Mouse (Mus musculus) limb, embryonic 14.5 days (tissue): Measurements from ENCODE around the gene St6galnac6. TPM values are rescaled to one million over a fixed set of nuclear protein-coding genes. Genes with fewer than 3 reads are reported as not detected.

Source experiments
- ATAC-seq: fragments of 200-750 bp; cut with Nextera tagmentation; 2 replicates; pipeline ENCODE4 v1.8.0; 2017; ENCODE audit warnings: low read depth, moderate number of reproducible peaks, moderate TSS enrichment; ENCODE audit not compliant: low FRiP score
- DNase-seq: peaks from one replicate; pipeline ENCODE4 v3.0.0-alpha.2; 2015; ENCODE audit warnings: low spot score
- H3K27ac ChIP-seq: fragments of 300-500 bp; sonication (generic); replicated peaks from 2 replicates; pipeline ENCODE4 v1.5.1; 2014; ENCODE audit warnings: low read depth, mild to moderate bottlenecking, low read length, moderate library complexity, mixed read lengths
- H3K27me3 ChIP-seq: fragments of 300-500 bp; sonication (generic); 2 replicates; pipeline ENCODE4 v1.6.1; 2014; ENCODE audit warnings: low read length, mixed read lengths; ENCODE audit not compliant: control insufficient read depth, insufficient read depth
- H3K36me3 ChIP-seq: fragments of 300-500 bp; sonication (generic); 2 replicates; pipeline ENCODE4 v1.6.1; 2014; ENCODE audit warnings: mild to moderate bottlenecking, low read length, moderate library complexity, mixed read lengths; ENCODE audit not compliant: control insufficient read depth, insufficient read depth
- H3K4me1 ChIP-seq: fragments of 300-500 bp; sonication (generic); 2 replicates; pipeline ENCODE4 v1.6.1; 2014; ENCODE audit warnings: antibody characterized with exemption, low read length, mixed read lengths; ENCODE audit not compliant: control insufficient read depth, insufficient read depth
- H3K4me2 ChIP-seq: fragments of 300-500 bp; sonication (generic); replicated peaks from 2 replicates; pipeline ENCODE4 v1.6.1; 2014; ENCODE audit warnings: low read depth, mild to moderate bottlenecking, low read length, moderate library complexity; ENCODE audit not compliant: severe bottlenecking
- H3K4me3 ChIP-seq: fragments of 300-500 bp; sonication (generic); replicated peaks from 2 replicates; pipeline ENCODE4 v1.5.1; 2014; ENCODE audit warnings: low read length
- H3K9ac ChIP-seq: fragments of 300-500 bp; sonication (generic); 2 replicates; pipeline ENCODE4 v1.6.1; 2014; ENCODE audit warnings: mild to moderate bottlenecking, low read depth, low read length, moderate library complexity; ENCODE audit not compliant: severe bottlenecking
- H3K9me3 ChIP-seq: fragments of 300-500 bp; sonication (generic); 2 replicates; pipeline ENCODE4 v1.6.1; 2016; ENCODE audit warnings: low read length; ENCODE audit not compliant: control insufficient read depth
- POLR2A ChIP-seq: fragments of 200-500 bp; IDR thresholded peaks from 2 replicates; pipeline ENCODE4 v1.8.0; 2012; ENCODE audit warnings: inconsistent platforms, mild to moderate bottlenecking, moderate library complexity, borderline replicate concordance; ENCODE audit not compliant: insufficient read depth, insufficient read length; ENCODE audit errors: extremely low read depth
- WGBS: fragments of 180-500 bp; shearing (Covaris S2); extraction: QIAGEN DNeasy Blood & Tissue Kit; methylation state at CpG from one replicate; pipeline ENCODE4 v1.1.7; 2014; 5-methylcytosine and 5-hydroxymethylcytosine counted together
- polyA plus RNA-seq, 2 experiments: library from polyadenylated mRNA; depleted of rRNA in 1 of 2; stranded (reverse) in 1 of 2; unstranded in 1 of 2; fragments of >200 nt; fragmentation: Nextera tagmentation in 1 of 2; extraction: Ambion mirVana in 1 of 2; gene quantifications; 2 replicates each; pipeline versions ENCODE4 v1.2.1 to v1.2.3; 2012 to 2014

The St6galnac6 gene
- polyA plus RNA-seq, 2 experiments: 10.7 to 39.2 TPM

- Histone ChIP-seq H3K9me3 (no peaks in the 10 kb centered on the region), H3K27me3 (no peaks in the 10 kb centered on the region), H3K4me2 (peak overlapping the region; percentile 26; the same call in 1 of the 2 replicates), H3K36me3 (no peaks in the 10 kb centered on the region), H3K4me3 (no peak overlapping the region), H3K9ac (no peak overlapping the region; the same call in none of the 2 replicates), H3K4me1 (peaks cover 43% of the 10 kb centered on the region), H3K27ac (peak overlapping the region; percentile 43; the same call in 1 of the 2 replicates)
- WGBS: 41% methylated on average over 9 of the region's 9 CpGs
- DNase-seq (peak; percentile 55), ATAC-seq (no peak)
- no peak for TF ChIP-seq POLR2A
Observed at GRCm38 (mm10) chr2:32629276-32629976, 29.9 kb downstream of the St6galnac6 start.

- no peak for DNase-seq
- Histone ChIP-seq H3K4me1 (peaks cover 39% of the 10 kb centered on the region), H3K4me3 (no peak overlapping the region), H3K9ac (no peak overlapping the region), H3K4me2 (no peak overlapping the region), H3K27ac (no peak overlapping the region), H3K36me3 (no peaks in the 10 kb centered on the region), H3K9me3 (no peaks in the 10 kb centered on the region), H3K27me3 (no peaks in the 10 kb centered on the region)
- no peak for TF ChIP-seq POLR2A
- no peak for ATAC-seq
- WGBS: 76% methylated on average over 8 of the region's 9 CpGs
Observed at GRCm38 (mm10) chr2:32630036-32630435, 30.5 kb downstream of the St6galnac6 start.

- Histone ChIP-seq H3K9me3 (no peaks in the 10 kb centered on the region), H3K36me3 (no peaks in the 10 kb centered on the region), H3K27me3 (no peaks in the 10 kb centered on the region), H3K9ac (no peak overlapping the region), H3K4me1 (peaks cover 29% of the 10 kb centered on the region), H3K4me2 (no peak overlapping the region), H3K27ac (no peak overlapping the region), H3K4me3 (no peak overlapping the region)
- DNase-seq: no peak
- no peak for ATAC-seq
- WGBS: 85% methylated on average over 10 of the region's 10 CpGs
- TF ChIP-seq POLR2A: no peak
Observed at GRCm38 (mm10) chr2:32631046-32631445, 31.5 kb downstream of the St6galnac6 start.

GRCm38 (mm10) chr2:32631737-32632394, 32.4 kb downstream of the St6galnac6 start:
- TF ChIP-seq POLR2A: no peak
- Histone ChIP-seq H3K36me3 (no peaks in the 10 kb centered on the region), H3K27me3 (no peaks in the 10 kb centered on the region), H3K9ac (no peak overlapping the region), H3K4me3 (no peak overlapping the region), H3K4me1 (peaks cover 21% of the 10 kb centered on the region), H3K9me3 (no peaks in the 10 kb centered on the region), H3K4me2 (no peak overlapping the region), H3K27ac (no peak overlapping the region)
- 63% methylated on average over 7 of the region's 7 CpGs for WGBS
- DNase-seq (peak; percentile 82), ATAC-seq (peak; percentile 51; the same call in 1 of the 2 replicates)

- 59% methylated on average over 4 of the region's 5 CpGs for WGBS
- Histone ChIP-seq H3K4me2 (no peak overlapping the region), H3K9ac (no peak overlapping the region), H3K4me1 (peaks cover 16% of the 10 kb centered on the region), H3K27me3 (no peaks in the 10 kb centered on the region), H3K36me3 (no peaks in the 10 kb centered on the region), H3K27ac (no peak overlapping the region), H3K4me3 (no peak overlapping the region), H3K9me3 (no peaks in the 10 kb centered on the region)
- ATAC-seq: no peak
- no peak for DNase-seq
- no peak for TF ChIP-seq POLR2A
Observed at GRCm38 (mm10) chr2:32633660-32634059, 34.2 kb downstream of the St6galnac6 start.
